Mouse (Mus musculus) ES-Bruce4 (cell line): ENCODE data around the gene 4930564D02Rik.

Source experiments
- CTCF ChIP-seq: IDR thresholded peaks from one replicate; pipeline ENCODE4 v1.8.1; 2011; ENCODE audit warnings: low read depth, low read length
- POLR2A ChIP-seq: IDR thresholded peaks from one replicate; pipeline ENCODE4 v1.8.1; 2011; ENCODE audit warnings: low read length; ENCODE audit not compliant: insufficient read depth

DNA sequence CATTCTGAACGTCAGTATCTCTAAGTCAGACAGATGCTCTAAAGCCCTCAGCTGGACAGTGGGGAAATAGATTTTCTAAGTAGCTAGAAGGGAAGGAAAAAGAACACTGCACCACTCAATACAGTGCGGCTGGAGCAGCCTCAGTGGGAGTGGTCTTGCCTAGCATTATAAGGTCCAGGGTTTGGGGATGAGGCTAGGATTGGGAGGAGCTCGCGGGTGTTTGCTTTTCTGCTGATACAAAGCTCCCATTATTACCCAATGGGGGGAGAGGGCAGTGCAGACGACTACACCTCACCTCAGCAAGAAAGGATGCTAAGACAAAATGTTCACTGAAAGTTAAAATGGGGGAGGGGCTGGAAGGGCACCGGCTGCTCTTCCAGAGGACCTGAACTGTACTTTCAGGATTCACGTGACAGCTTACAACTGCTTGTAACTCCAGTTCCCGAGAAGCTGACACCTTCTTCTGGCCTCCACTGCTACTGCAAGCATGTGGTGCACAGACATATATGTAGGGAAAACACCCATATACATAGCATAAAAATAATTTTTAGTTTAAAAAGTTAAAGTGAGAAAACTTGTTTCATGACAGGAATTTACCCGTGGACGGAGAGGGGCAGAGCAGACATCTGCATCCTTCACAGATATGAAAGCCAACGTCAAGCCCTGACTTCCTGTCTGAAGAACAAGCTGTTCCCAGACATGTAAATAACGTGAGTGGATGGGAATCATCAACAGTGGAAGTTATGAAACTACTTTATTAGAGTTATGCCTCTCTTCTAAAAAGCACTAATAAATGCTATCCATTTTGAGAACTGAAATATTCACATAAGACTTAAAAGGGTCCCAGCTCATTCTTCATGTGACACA, 46.6 kb upstream of the 4930564D02Rik start:
- TF ChIP-seq POLR2A (no peak), CTCF (no peak)
